Mouse (Mus musculus) heart, adult 2 months (tissue): ENCODE results near the gene Gpr142.

Experiments
- CTCF ChIP-seq: fragments of 200-600 bp; IDR thresholded peaks from 2 replicates; pipeline ENCODE4 v1.8.1; 2022; ENCODE audit warnings: antibody characterized with exemption, mild to moderate bottlenecking, moderate library complexity
- EP300 ChIP-seq: fragments of 200-500 bp; IDR thresholded peaks from 2 replicates; pipeline ENCODE4 v1.6.1; 2011; ENCODE audit warnings: low read depth, low read length, control low read depth; ENCODE audit not compliant: insufficient read depth
- POLR2A ChIP-seq: fragments of 200-500 bp; IDR thresholded peaks from 2 replicates; pipeline ENCODE4 v1.6.1; 2011; ENCODE audit warnings: mild to moderate bottlenecking, low read depth, low read length, control low read depth; ENCODE audit not compliant: insufficient read depth

GRCm38 (mm10) chr11:114793868-114794545 is 4.7 kb upstream of the Gpr142 start:
- TF ChIP-seq POLR2A (no peak), CTCF (no peak), EP300 (no peak)
